Mouse (Mus musculus) hindbrain, embryonic 11.5 days (tissue): ENCODE data around the gene Acox2. TPM values are rescaled to one million over a fixed set of nuclear protein-coding genes. Genes with fewer than 3 reads are reported as not detected.

Experiments used
- ATAC-seq: fragments of 200-750 bp; cut with Nextera tagmentation; 2 replicates; pipeline ENCODE4 v1.8.0; 2017; ENCODE audit warnings: mild to moderate bottlenecking, moderate TSS enrichment, moderate library complexity; ENCODE audit not compliant: low FRiP score
- DNase-seq: peaks from one replicate; pipeline ENCODE4 v3.0.0-alpha.2; 2015; ENCODE audit warnings: low spot score
- H3K27ac ChIP-seq: fragments of 300-500 bp; sonication (generic); 2 replicates; pipeline ENCODE4 v1.5.1; 2014; ENCODE audit warnings: mild to moderate bottlenecking, low read depth, low read length
- H3K27me3 ChIP-seq: fragments of 300-500 bp; sonication (generic); 2 replicates; pipeline ENCODE4 v1.6.1; 2014; ENCODE audit warnings: mild to moderate bottlenecking, low read length, moderate library complexity, mixed read lengths; ENCODE audit not compliant: control insufficient read depth, insufficient read depth
- H3K36me3 ChIP-seq: fragments of 300-500 bp; sonication (generic); 2 replicates; pipeline ENCODE4 v1.6.1; 2014; ENCODE audit warnings: mild to moderate bottlenecking, low read length, moderate library complexity, mixed read lengths; ENCODE audit not compliant: control insufficient read depth, insufficient read depth
- H3K4me1 ChIP-seq: fragments of 300-500 bp; sonication (generic); replicated peaks from 2 replicates; pipeline ENCODE4 v1.6.1; 2014; ENCODE audit warnings: low read length, mixed read lengths; ENCODE audit not compliant: control insufficient read depth, insufficient read depth
- H3K4me2 ChIP-seq: fragments of 300-500 bp; sonication (generic); replicated peaks from 2 replicates; pipeline ENCODE4 v1.6.1; 2014; ENCODE audit warnings: mild to moderate bottlenecking, low read depth, low read length
- H3K4me3 ChIP-seq: fragments of 300-500 bp; sonication (generic); 2 replicates; pipeline ENCODE4 v1.5.1; 2014; ENCODE audit warnings: low read depth, low read length
- H3K9ac ChIP-seq: fragments of 300-500 bp; sonication (generic); 2 replicates; pipeline ENCODE4 v1.6.1; 2014; ENCODE audit warnings: low read depth, low read length
- H3K9me3 ChIP-seq: fragments of 300-500 bp; sonication (generic); 2 replicates; pipeline ENCODE4 v1.6.1; 2016; ENCODE audit warnings: low read length; ENCODE audit not compliant: control insufficient read depth
- WGBS: fragments of 180-500 bp; shearing (Covaris S2); extraction: QIAGEN DNeasy Blood & Tissue Kit; methylation state at CpG from one replicate; pipeline ENCODE4 v1.1.7; 2014; 5-methylcytosine and 5-hydroxymethylcytosine counted together
- polyA plus RNA-seq: library from polyadenylated mRNA; unstranded; fragments of >200 nt; fragmentation: Nextera tagmentation; extraction: Ambion mirVana; gene quantifications from 2 replicates; pipeline ENCODE4 v1.2.1, GENCODE M21; 2014

Gene Acox2
- polyA plus RNA-seq: 0.20 and 0.29 TPM in 2 replicates

DNA sequence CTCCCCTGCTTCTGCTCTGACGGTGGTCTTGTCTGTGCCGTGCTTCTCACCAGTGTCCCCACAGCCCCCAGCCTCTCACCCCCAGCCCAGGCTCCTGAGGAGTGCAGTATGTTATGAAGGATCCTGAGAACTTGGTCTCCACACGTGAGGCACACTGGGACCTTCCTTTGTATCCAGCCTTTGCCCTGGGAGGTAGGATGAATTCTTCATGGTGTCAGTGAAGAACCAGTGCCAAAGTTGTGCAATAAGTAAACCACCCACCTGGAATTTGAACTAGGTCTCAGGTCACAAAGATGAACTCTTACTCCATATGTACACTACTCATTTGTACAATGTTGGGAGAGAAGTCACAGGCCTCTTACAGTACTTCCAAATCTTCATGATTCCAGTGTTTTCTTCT, at the start of gene Acox2:
Acox2 (minus strand) TSS at position 188 of the 400 bp plus-strand sequence.
- H3K4me1 ChIP-seq: no peaks in the 10 kb centered on the region
- H3K36me3 ChIP-seq: no peaks in the 10 kb centered on the region
- H3K9ac ChIP-seq: no peak within 1 kb of the TSS
- H3K27me3 ChIP-seq: no peaks in the 10 kb centered on the region
- no peak within 1 kb of the TSS for H3K4me2 ChIP-seq
- ATAC-seq (no peak), DNase-seq (no peak)
- no peak within 1 kb of the TSS for H3K27ac ChIP-seq
- H3K9me3 ChIP-seq: no peaks in the 10 kb centered on the region
- 89% methylated on average over 3 of the region's 3 CpGs for WGBS
- H3K4me3 ChIP-seq: no peak within 1 kb of the TSS

DNA sequence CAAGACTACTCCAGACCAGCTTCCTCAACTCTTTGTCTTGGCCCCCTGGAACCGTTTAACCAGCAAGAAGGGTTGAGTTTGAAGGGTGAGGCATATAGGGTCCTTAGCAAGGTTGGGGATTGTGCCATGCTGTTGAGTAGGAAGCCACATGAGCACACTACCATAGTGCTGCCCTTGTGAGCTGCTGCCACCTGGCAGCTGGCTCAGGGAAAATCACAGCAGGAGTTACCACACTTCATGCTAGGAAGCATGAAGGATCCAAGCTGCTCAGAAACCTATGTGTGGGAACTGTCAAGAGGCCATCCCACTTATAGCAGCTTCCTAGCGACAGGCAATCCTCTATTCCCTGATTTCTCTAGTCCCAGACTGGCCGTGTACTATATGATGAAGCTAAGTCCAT, 49.5 kb upstream of the Acox2 start:
- Histone ChIP-seq H3K27me3 (no peaks in the 10 kb centered on the region), H3K9ac (no peak overlapping the region), H3K36me3 (no peaks in the 10 kb centered on the region), H3K27ac (no peak overlapping the region), H3K9me3 (no peaks in the 10 kb centered on the region), H3K4me1 (no peaks in the 10 kb centered on the region), H3K4me3 (no peak overlapping the region), H3K4me2 (no peak overlapping the region)
- ATAC-seq (no peak), DNase-seq (no peak)
- 72% methylated on average over 3 of the region's 3 CpGs for WGBS

DNA sequence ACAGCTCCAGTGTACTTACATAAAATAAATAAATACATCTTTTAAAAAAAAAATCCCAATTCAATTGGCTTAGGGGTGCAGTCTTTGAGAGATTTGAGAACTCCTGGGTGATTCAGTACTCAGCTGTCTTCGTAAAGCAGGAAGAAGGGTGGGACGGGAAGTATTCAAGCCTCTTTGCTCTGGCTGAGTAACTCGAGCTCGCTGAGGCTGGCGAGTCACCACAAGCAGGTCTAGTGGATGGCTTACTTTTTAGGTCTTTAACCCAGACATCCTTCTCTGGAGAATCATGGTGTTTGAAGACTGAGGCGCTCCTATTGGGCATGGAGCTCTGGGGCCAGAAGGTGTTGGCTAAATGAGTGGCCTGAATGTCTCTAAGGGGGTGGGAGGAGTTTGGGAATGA, 47.7 kb upstream of the Acox2 start:
- 83% methylated on average over 6 of the region's 6 CpGs for WGBS
- Histone ChIP-seq H3K9me3 (no peaks in the 10 kb centered on the region), H3K27me3 (no peaks in the 10 kb centered on the region), H3K36me3 (no peaks in the 10 kb centered on the region), H3K4me1 (no peaks in the 10 kb centered on the region), H3K4me3 (no peak overlapping the region), H3K4me2 (no peak overlapping the region), H3K27ac (no peak overlapping the region), H3K9ac (no peak overlapping the region)
- DNase-seq (no peak), ATAC-seq (no peak)

DNA sequence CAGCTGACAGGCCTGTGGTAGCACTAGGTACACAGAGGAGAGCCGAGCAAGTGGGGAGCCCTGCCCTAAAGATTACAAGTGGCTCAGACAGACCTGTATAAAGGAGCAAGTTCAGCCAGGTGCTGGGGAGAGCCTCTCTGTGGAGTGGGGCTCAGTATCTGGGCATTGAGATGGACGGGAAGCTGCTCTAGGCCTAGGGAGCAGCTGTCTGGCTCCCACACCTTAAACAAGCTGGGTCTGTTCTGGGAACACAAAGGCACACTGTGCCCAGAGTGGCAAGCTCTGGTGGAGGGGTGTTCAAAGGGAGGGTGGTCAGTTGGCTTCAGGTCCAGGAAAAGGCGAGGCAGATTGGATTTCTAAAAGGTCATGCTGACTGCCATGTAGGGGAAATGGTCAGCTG, 45.9 kb upstream of the Acox2 start:
- Histone ChIP-seq H3K9ac (no peak overlapping the region), H3K4me1 (no peaks in the 10 kb centered on the region), H3K27ac (no peak overlapping the region), H3K9me3 (no peaks in the 10 kb centered on the region), H3K4me2 (no peak overlapping the region), H3K36me3 (no peaks in the 10 kb centered on the region), H3K27me3 (no peaks in the 10 kb centered on the region), H3K4me3 (no peak overlapping the region)
- no peak for ATAC-seq
- no peak for DNase-seq
- WGBS: 59% methylated on average over 3 of the region's 3 CpGs

DNA sequence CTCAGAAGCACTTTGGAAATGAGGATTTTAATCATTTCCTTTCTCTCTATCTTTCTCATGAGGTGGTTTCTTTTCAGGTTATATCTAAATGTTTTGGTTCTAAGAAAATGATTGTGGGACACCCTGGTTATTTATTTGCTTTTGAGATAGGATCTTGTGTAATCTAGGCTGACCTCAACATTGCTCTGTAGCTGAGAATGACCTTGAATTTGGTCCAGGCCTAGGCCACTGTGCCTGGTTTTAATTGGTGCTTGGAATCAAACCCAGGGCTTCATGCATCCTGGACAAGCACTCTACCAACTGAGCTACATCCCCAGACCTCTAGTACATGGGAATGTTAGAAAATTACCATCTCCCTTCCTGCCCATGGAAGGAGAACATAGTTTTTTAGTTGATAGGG, 44.9 kb upstream of the Acox2 start:
- ATAC-seq (no peak), DNase-seq (no peak)
- no peaks in the 10 kb centered on the region for H3K9me3 ChIP-seq
- no peak overlapping the region for H3K27ac ChIP-seq
- H3K27me3 ChIP-seq: no peaks in the 10 kb centered on the region
- no peak overlapping the region for H3K4me3 ChIP-seq
- no peaks in the 10 kb centered on the region for H3K36me3 ChIP-seq
- no peak overlapping the region for H3K9ac ChIP-seq
- H3K4me1 ChIP-seq: no peaks in the 10 kb centered on the region
- no peak overlapping the region for H3K4me2 ChIP-seq

DNA sequence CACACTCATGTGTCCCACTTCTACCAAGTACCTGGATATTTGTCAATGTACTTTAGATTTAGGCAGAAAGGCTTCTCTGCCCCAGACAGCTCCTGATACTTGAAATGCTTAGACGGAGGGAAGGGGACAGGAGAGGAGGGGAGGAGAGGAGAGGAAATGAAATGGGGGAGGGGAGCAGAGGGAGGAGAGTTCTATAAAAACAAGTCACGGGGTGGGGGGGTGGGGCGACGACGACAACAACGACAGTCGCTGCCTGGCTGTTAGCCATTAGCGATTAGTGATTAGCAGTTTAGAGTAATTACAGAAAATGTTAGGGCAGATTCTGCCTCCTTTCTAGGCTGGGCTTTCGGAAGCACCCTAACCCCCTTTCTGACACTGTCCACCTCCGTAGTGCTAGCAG, 43.5 kb upstream of the Acox2 start:
- Histone ChIP-seq H3K36me3 (no peaks in the 10 kb centered on the region), H3K9ac (no peak overlapping the region), H3K27me3 (no peaks in the 10 kb centered on the region), H3K27ac (no peak overlapping the region), H3K4me2 (no peak overlapping the region), H3K4me1 (no peaks in the 10 kb centered on the region), H3K9me3 (no peaks in the 10 kb centered on the region), H3K4me3 (no peak overlapping the region)
- ATAC-seq: no peak
- 17% methylated on average over 10 of the region's 10 CpGs for WGBS
- DNase-seq: no peak

DNA sequence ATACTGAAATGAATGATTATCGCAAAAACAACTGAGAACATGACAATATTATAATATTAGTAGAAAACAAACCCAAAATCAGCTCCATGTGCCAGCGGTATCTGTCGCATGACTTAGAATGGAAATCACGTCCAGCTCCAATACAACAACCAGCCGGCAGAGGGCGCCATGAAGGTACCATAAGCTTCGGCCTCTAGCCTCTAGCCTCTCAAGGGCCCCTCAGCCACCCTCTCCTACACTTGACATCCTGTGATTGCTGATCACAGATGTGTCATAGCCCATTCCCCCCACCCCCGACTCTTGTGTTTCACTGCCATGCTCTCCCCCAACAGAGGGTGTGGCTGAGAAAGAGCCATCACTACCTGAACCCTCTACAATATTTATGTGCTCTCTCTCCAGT, 41.1 kb upstream of the Acox2 start:
- Histone ChIP-seq H3K4me1 (no peaks in the 10 kb centered on the region), H3K9me3 (no peaks in the 10 kb centered on the region), H3K36me3 (no peaks in the 10 kb centered on the region), H3K9ac (no peak overlapping the region), H3K27ac (no peak overlapping the region), H3K4me2 (no peak overlapping the region), H3K27me3 (no peaks in the 10 kb centered on the region), H3K4me3 (no peak overlapping the region)
- no peak for ATAC-seq
- WGBS: 27% methylated on average over 8 of the region's 8 CpGs
- DNase-seq: peak; percentile 78

DNA sequence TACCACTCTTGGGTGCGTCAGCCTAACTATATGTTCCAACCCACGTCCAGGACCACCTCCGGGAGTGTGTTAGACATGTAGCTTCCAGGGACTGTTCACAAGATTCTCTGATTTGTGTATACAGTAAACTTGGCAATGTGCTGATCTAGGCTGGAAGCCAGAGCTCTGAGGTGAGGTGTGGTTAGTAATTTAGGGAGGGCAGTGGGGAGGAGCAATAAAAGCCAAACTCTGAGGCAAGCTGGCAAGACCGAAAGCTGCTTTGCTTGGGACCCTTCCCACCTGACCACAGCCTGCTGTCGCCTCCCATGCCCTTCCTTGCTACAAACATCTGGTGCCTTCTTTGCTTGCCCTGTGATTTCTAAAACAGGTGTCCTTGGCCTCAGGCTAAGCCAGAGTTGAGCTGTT, 38.7 kb upstream of the Acox2 start:
- no peak for ATAC-seq
- no peaks in the 10 kb centered on the region for H3K27me3 ChIP-seq
- no peak for DNase-seq
- no peak overlapping the region for H3K4me2 ChIP-seq
- H3K9ac ChIP-seq: no peak overlapping the region
- no peaks in the 10 kb centered on the region for H3K36me3 ChIP-seq
- no peaks in the 10 kb centered on the region for H3K9me3 ChIP-seq
- WGBS: 86% methylated on average over 5 of the region's 5 CpGs
- H3K27ac ChIP-seq: no peak overlapping the region
- no peaks in the 10 kb centered on the region for H3K4me1 ChIP-seq
- H3K4me3 ChIP-seq: no peak overlapping the region

DNA sequence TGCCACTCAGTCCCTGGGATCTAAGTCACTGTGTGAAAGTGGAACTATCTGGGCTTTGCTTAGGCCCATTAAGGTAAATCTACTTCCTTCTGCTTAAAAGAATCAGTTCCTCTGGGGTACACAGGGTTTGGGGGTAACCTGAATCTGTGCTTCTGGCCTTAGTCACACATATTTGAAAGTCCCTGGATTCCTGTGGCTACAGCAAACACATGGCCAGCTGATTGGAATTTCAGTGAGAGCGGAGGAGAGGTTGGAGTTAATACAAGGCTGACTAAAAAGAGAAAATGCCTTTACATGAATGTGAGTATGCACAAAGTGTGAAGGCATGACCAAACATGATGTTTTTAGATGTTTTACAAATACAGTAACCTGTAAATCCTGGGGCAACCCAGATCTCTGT, 35.1 kb upstream of the Acox2 start:
- Histone ChIP-seq H3K9me3 (no peaks in the 10 kb centered on the region), H3K4me1 (no peaks in the 10 kb centered on the region), H3K36me3 (no peaks in the 10 kb centered on the region), H3K27me3 (no peaks in the 10 kb centered on the region), H3K9ac (no peak overlapping the region), H3K27ac (no peak overlapping the region), H3K4me3 (no peak overlapping the region), H3K4me2 (no peak overlapping the region)
- ATAC-seq (no peak), DNase-seq (no peak)
- WGBS: 88% methylated on average over 1 of the region's 1 CpGs
